ENCODE assay signal across 9 mouse cellular contexts in genomic region chr17:29463627-29464026, GRCm38 (mm10). TPM values are rescaled to one million over a fixed set of nuclear protein-coding genes. Genes with fewer than 3 reads are reported as not detected.
DNase-seq lines count a peak whose midpoint lies in the region; ATAC-seq lines count a peak whose summit lies in the region.
"Had no signal": no experiment of that assay in that cellular context is flagged by ENCODE, and none has a peak within 500 bp of the region (broad histone marks: within the 10 kb centered on the region; RNA-seq: fewer than 3 reads in every experiment).

No protein-coding gene starts in this region.

- no peaks in the 10 kb centered on the region for H3K27me3 ChIP-seq in neural tube, embryonic 11.5 days (ENCODE audit: control insufficient read depth, insufficient read depth, low read length)
- H3K27me3 ChIP-seq in liver, embryonic 13.5 days = peaks cover 100% of the 10 kb centered on the region

- ATAC-seq in neural tube, embryonic 11.5 days (ENCODE audit: insufficient read depth, low FRiP score, low TSS enrichment) = peak; percentile 24
- ATAC-seq in liver, embryonic 13.5 days (ENCODE audit: low read depth) = no peak

- peak overlapping the region; percentile 5 for H3K9ac ChIP-seq in neural tube, embryonic 11.5 days (ENCODE audit: low read length)
- no peak overlapping the region; the same call in 1 of the 2 replicates for H3K9ac ChIP-seq in liver, embryonic 13.5 days

- WGBS in neural tube, embryonic 11.5 days = 1% methylated on average over 13 of the region's 13 CpGs
- WGBS in liver, embryonic 13.5 days (ENCODE audit: insufficient replicate concordance) = 13% methylated on average over 13 of the region's 13 CpGs

- peaks cover 33% of the 10 kb centered on the region for H3K4me1 ChIP-seq in neural tube, embryonic 11.5 days (ENCODE audit: control insufficient read depth, insufficient read depth, low read length)
- peaks cover 53% of the 10 kb centered on the region for H3K4me1 ChIP-seq in liver, embryonic 13.5 days (replicated peaks)

- H3K4me3 ChIP-seq in neural tube, embryonic 11.5 days (ENCODE audit: low read depth, low read length) = peak overlapping the region; percentile 15
- H3K4me3 ChIP-seq in liver, embryonic 13.5 days (replicated peaks) = peak overlapping the region; percentile 12; the same call in 1 of the 2 replicates

- H3K4me2 ChIP-seq in neural tube, embryonic 11.5 days (ENCODE audit: low read depth) = peak overlapping the region; percentile 47
- H3K4me2 ChIP-seq in liver, embryonic 13.5 days = peak overlapping the region; percentile 32; the same call in 1 of the 2 replicates

- peak; percentile 49 for DNase-seq in neural tube, embryonic 11.5 days (ENCODE audit: low spot score)
- DNase-seq in neural tube, embryonic 10.5 days (ENCODE audit: extremely low spot score, low spot score) = no peak
- peak; percentile 75 for DNase-seq in forelimb bud, embryonic 11.5 days (ENCODE audit: low read depth, low spot score)
- DNase-seq in liver, embryonic 13.5 days = no peak
- peak; percentile 65 for DNase-seq in yolk sac, embryonic 10.5 days (ENCODE audit: low spot score)
- no peak for DNase-seq in ovary, postnatal 10 days (ENCODE audit: low spot score)
- DNase-seq in gastrocnemius, postnatal 10 days = no peak
- DNase-seq: cerebellum, adult 9-11 months; kidney, adult 9 months had no signal

- no peaks in the 10 kb centered on the region for H3K36me3 ChIP-seq in neural tube, embryonic 11.5 days (ENCODE audit: control insufficient read depth, insufficient read depth, low read length)
- no peaks in the 10 kb centered on the region for H3K36me3 ChIP-seq in liver, embryonic 13.5 days

- peak overlapping the region; percentile 79 for H3K27ac ChIP-seq in neural tube, embryonic 11.5 days (ENCODE audit: low read depth, low read length)
- H3K27ac ChIP-seq in liver, embryonic 13.5 days = no peak overlapping the region

- H3K9me3 ChIP-seq in neural tube, embryonic 11.5 days (ENCODE audit: control insufficient read depth, low read length) = no peaks in the 10 kb centered on the region
- no peaks in the 10 kb centered on the region for H3K9me3 ChIP-seq in liver, embryonic 13.5 days (replicated peaks)

RNA-seq across cellular contexts. Expression of gene Pim1, which starts 26.9 kb away (rescaled TPM):
- 23.1 and 24.3 TPM in 2 replicates for polyA plus RNA-seq in neural tube, embryonic 11.5 days (2014; fragmentation: Nextera tagmentation; extraction: Ambion mirVana)
- polyA plus RNA-seq in liver, embryonic 13.5 days (2015; fragmentation: Nextera tagmentation; extraction: Ambion mirVana) = 105 and 110 TPM in 2 replicates
- total RNA-seq in gastrocnemius, postnatal 10 days (2021) = 10 to 100 TPM; 15.0 to 23.3 TPM

Comparison
In these comparisons a context has a peak if more than half of its experiments do, and no peak if none do; other contexts are left out.
1. DNase-seq: peak in neural tube, embryonic 11.5 days (single experiment), forelimb bud, embryonic 11.5 days (single experiment) and yolk sac, embryonic 10.5 days (single experiment); none in neural tube, embryonic 10.5 days (single experiment), liver, embryonic 13.5 days (single experiment), ovary, postnatal 10 days (single experiment) and gastrocnemius, postnatal 10 days (single experiment).